Mouse (Mus musculus) c-Kit-positive CD71-positive TER-119-positive erythroid progenitor cells, embryonic 14.5 days (primary cell): ENCODE measurements around the gene Socs1.
A peak's percentile ranks its signal among the peaks of the same experiment; 100 is the strongest.

Experiments used
- DNase-seq: peaks from one replicate; pipeline ENCODE4 v3.0.0-alpha.2; 2013; ENCODE audit warnings: low spot score

The Socs1 gene

GRCm38 (mm10) chr16:10786782-10787547 lies 1.6 kb upstream of the Socs1 start:
- no peak for DNase-seq

DNA sequence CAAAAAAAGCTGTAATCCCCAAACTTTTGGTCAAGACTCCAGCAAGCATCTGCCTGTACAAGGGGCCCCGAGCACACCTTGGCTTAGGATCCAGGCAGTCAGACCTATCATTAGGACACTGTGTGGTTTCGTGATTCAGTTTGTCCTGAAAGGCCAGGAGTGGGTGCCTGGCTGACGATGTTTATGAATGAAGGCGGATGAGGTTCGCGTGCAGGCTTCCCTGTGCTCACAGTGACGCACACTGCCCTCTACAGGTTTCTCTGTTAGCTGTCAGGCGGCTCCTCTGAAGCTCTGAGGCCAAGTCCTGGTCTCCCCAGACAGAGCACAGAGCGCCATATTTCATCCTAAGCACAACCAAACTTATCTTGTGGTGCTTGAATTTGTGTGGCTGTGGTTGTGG lies 952 bp upstream of the Socs1 start:
- peak; percentile 83 for DNase-seq

GRCm38 (mm10) chr16:10784793-10785370 lies 454 bp downstream of the Socs1 start:
- peak; percentile 58 for DNase-seq

GRCm38 (mm10) chr16:10783883-10784792 lies 1.2 kb downstream of the Socs1 start:
- DNase-seq: no peak

DNA sequence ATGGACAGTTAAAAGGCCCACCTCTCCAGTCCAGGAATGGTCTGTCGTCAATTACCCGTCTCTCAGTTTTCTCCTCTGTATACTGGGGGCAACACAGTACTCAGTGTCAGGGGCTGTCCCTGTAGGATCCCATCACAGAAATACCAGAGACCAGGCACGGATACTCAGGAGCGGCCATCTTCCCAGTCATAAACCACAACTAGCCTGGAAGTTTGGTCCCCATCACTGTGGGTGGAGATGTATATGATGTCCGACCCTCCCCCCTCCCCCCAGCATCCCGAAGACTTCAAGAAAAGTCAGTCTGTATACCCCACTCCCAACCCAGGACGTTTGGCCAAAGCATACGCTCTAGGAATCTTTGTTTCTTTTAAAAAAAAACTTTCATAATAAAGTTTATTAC lies 1.9 kb downstream of the Socs1 start:
- no peak for DNase-seq

- DNase-seq: no peak
Measured at GRCm38 (mm10) chr16:10783152-10783434, 2.2 kb downstream of the Socs1 start.

- DNase-seq: no peak
Measured at GRCm38 (mm10) chr16:10782377-10783151, 2.8 kb downstream of the Socs1 start.

DNA sequence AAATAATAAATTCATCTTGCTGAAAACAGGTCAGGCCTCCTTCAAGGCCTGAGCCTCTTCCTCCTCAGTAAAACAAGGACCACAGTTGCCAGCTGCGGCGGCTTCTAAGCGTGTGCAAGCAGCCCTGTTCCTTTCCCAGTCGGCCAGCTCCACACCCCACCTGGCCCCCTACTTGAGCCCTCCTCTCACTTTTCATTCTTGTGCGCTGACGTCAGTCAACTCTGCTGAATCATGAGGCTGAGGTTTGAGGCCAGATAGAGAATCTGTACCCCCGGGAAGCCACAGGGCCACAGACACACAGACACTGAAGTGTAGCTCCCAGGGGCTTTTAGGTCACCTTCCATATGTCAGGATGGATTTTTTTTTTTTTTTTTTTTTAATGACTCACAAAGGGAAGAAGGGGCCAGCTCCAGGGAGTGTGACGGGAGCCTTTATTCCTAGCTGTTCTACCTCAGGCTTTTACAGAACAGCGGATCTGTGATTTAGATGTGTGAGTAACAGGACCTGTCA lies 3.4 kb downstream of the Socs1 start:
- DNase-seq: no peak

- no peak for DNase-seq
Measured at GRCm38 (mm10) chr16:10780631-10781120, 4.7 kb downstream of the Socs1 start.

- DNase-seq: no peak
Measured at GRCm38 (mm10) chr16:10777579-10778160, 7.7 kb downstream of the Socs1 start.

- DNase-seq: no peak
Measured at GRCm38 (mm10) chr16:10776322-10776721, 9.0 kb downstream of the Socs1 start.

GRCm38 (mm10) chr16:10774726-10775125 lies 10.6 kb downstream of the Socs1 start:
- DNase-seq: no peak

- no peak for DNase-seq
Measured at GRCm38 (mm10) chr16:10773543-10773942, 11.8 kb downstream of the Socs1 start.

GRCm38 (mm10) chr16:10771769-10772510 lies 13.4 kb downstream of the Socs1 start:
- peak; percentile 45 for DNase-seq

DNA sequence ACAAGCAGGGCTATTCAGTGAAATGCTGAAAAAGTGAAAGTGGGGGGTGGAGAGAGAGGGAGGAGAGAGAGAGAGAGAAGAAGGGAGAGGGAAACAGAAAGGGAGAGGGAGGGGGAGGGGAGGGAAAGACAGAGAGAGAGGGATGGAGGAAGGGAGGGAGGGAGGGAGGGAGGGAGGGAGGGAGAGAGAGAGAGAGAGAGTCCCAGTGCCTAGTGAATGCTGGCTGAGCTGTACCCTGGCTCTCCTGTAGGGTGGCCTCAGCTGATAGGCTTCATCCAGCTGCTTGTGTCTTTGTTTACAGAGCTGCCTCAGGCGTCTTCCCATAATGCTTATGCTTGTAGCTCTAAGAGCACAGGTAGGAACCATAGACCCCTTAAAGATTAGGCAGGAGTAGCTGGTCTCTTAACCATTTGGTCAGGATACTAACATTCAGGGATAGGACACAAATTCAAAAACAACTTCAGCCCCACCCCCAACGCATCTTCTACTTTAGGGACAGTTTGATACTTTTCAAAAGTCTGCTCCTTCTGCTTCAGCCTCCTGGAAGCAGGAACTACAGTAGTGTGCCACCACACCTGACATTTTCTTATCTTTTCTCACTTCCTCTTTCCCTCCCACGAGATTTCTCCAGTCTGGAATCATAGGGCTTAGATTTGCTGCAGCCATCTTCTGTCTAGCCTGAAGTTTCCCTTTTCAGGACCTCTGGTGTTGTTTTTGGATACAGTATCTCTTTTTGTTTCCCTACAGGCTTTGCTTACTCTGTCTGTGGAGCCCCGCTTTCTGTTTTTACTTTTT lies 14.6 kb downstream of the Socs1 start:
- DNase-seq: no peak

GRCm38 (mm10) chr16:10769661-10770060 lies 15.7 kb downstream of the Socs1 start:
- no peak for DNase-seq

DNA sequence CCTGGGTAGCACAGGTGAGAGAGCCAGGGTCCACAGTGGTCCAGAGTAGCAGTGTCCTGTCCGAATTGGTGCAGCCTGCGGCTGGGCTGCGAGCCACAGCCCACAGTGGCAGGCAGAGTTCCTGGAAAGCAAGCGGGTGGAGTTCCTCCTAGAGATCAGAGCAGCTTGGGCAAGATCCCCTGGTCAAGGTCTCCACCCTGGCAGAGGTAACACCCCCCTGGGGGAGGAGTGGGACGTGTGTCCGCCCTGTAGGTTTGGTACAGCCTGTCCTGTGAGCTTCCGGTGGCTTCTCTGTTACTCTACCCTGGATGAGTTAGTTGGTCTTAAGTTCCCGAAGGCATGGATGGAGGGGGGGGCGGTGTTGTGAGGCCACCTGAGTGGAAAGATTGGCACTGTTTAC lies 16.5 kb downstream of the Socs1 start:
- no peak for DNase-seq

DNA sequence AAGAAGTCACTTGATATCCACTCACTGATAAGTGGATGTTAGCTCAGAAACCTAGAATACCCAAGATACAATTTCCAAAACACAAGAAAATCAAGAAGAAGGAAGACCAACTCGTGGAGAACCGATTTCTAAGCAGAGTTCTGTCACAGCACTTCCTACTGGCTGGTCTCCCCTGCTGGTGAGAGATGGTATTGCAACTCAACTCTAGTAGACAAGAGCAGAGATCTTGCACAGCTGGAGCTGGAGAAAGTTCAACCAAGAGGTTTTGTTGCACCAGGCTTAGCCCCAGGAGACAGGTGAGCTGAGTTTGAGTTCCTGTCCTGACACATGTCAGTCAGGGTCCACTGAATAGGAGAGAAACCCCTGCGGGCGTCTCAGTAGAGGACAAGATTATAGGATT lies 18.2 kb downstream of the Socs1 start:
- peak; percentile 74 for DNase-seq

GRCm38 (mm10) chr16:10764323-10764722 lies 21.0 kb downstream of the Socs1 start:
- no peak for DNase-seq
